Mouse (Mus musculus) embryonic fibroblast, embryonic 13.5 days (primary cell): ENCODE results near the gene Fmod.

ENCODE experiments used
- CTCF ChIP-seq: IDR thresholded peaks from 2 replicates; pipeline ENCODE4 v1.5.1; 2011; ENCODE audit warnings: mild to moderate bottlenecking, control low read depth, low read length, moderate library complexity, borderline replicate concordance; ENCODE audit not compliant: insufficient read depth
- POLR2A ChIP-seq: IDR thresholded peaks from 2 replicates; pipeline ENCODE4 v1.6.1; 2011; ENCODE audit warnings: low read depth, mild to moderate bottlenecking, control low read depth, low read length, moderate library complexity

- TF ChIP-seq POLR2A (no peak; the same call in 1 of the 2 replicates), CTCF (no peak)
These were observed 36.1 kb downstream of the Fmod start for GRCm38 (mm10) chr1:134073061-134073564.
